Mouse (Mus musculus) kidney, postnatal 0 days (tissue): ENCODE measurements around the gene Klhdc3. TPM values are rescaled to one million over a fixed set of nuclear protein-coding genes. Genes with fewer than 3 reads are reported as not detected.
A peak's percentile ranks its signal among the peaks of the same experiment; 100 is the strongest.

Source experiments
- ATAC-seq: fragments of 200-750 bp; cut with Nextera tagmentation; replicated peaks from 2 replicates; pipeline ENCODE4 v1.8.0; 2017; ENCODE audit warnings: low read depth, moderate number of reproducible peaks, moderate TSS enrichment, moderate library complexity; ENCODE audit not compliant: low FRiP score
- DNase-seq: peaks from one replicate; pipeline ENCODE4 v3.0.0-alpha.2; 2016; ENCODE audit warnings: low spot score
- H3K27ac ChIP-seq: fragments of 300-500 bp; sonication (generic); 2 replicates; pipeline ENCODE4 v1.5.1; 2014; ENCODE audit warnings: mild to moderate bottlenecking
- H3K27me3 ChIP-seq: fragments of 300-500 bp; sonication (generic); 2 replicates; pipeline ENCODE4 v1.6.1; 2014; ENCODE audit warnings: low read length, mixed read lengths; ENCODE audit not compliant: insufficient read depth
- H3K36me3 ChIP-seq: fragments of 300-500 bp; sonication (generic); 2 replicates; pipeline ENCODE4 v1.6.1; 2014; ENCODE audit warnings: low read length, mixed read lengths; ENCODE audit not compliant: insufficient read depth
- H3K4me1 ChIP-seq: fragments of 300-500 bp; sonication (generic); replicated peaks from 2 replicates; pipeline ENCODE4 v1.6.1; 2014; ENCODE audit warnings: antibody characterized with exemption, low read length, mixed read lengths; ENCODE audit not compliant: insufficient read depth
- H3K4me2 ChIP-seq: fragments of 300-500 bp; sonication (generic); 2 replicates; pipeline ENCODE4 v1.6.1; 2014; ENCODE audit warnings: mild to moderate bottlenecking, low read length, moderate library complexity, mixed read lengths
- H3K4me3 ChIP-seq: fragments of 300-500 bp; sonication (generic); replicated peaks from 2 replicates; pipeline ENCODE4 v1.5.1; 2014; ENCODE audit warnings: low read depth, low read length
- H3K9ac ChIP-seq: fragments of 300-500 bp; sonication (generic); 2 replicates; pipeline ENCODE4 v1.6.1; 2014; ENCODE audit warnings: low read depth, low read length
- H3K9me3 ChIP-seq: fragments of 300-500 bp; sonication (generic); replicated peaks from 2 replicates; pipeline ENCODE4 v1.6.1; 2016; ENCODE audit warnings: low read length, inconsistent platforms, mixed read lengths
- CTCF ChIP-seq: IDR thresholded peaks from 2 replicates; pipeline ENCODE4 v1.5.1; 2016; ENCODE audit warnings: antibody characterized with exemption, low read depth, mild to moderate bottlenecking, moderate library complexity
- WGBS: fragments of 180-500 bp; shearing (Covaris S2); extraction: QIAGEN DNeasy Blood & Tissue Kit; methylation state at CpG from one replicate; pipeline ENCODE4 v1.1.7; 2014; 5-methylcytosine and 5-hydroxymethylcytosine counted together
- polyA plus RNA-seq: library from polyadenylated mRNA; unstranded; fragments of >200 nt; fragmentation: Nextera tagmentation; extraction: Ambion mirVana; gene quantifications from 2 replicates; pipeline ENCODE4 v1.2.1, GENCODE M21; 2015

Klhdc3 gene
- polyA plus RNA-seq, 1 experiment from 2014 or later = 104 TPM

GRCm38 (mm10) chr17:46679843-46680759 lies 613 bp downstream of the Klhdc3 start:
- peak; percentile 49; the same call in 1 of the 2 replicates for TF ChIP-seq CTCF
- H3K36me3 ChIP-seq = peaks cover 43% of the 10 kb centered on the region
- H3K9ac ChIP-seq = peak overlapping the region; percentile 66
- peak overlapping the region; percentile 57 for H3K4me3 ChIP-seq
- peak overlapping the region; percentile 73 for H3K4me2 ChIP-seq
- H3K27me3 ChIP-seq = no peaks in the 10 kb centered on the region
- H3K27ac ChIP-seq = peak overlapping the region; percentile 78
- H3K9me3 ChIP-seq = no peaks in the 10 kb centered on the region
- peak; percentile 82 for DNase-seq
- WGBS = under 1% methylated on average over 34 of the region's 34 CpGs
- peaks cover 22% of the 10 kb centered on the region; the same call in 1 of the 2 replicates for H3K4me1 ChIP-seq
- ATAC-seq = peak; percentile 16

- peak overlapping the region; percentile 47; the same call in 1 of the 2 replicates for H3K27ac ChIP-seq
- no peak overlapping the region for H3K4me3 ChIP-seq
- H3K9ac ChIP-seq = peak overlapping the region; percentile 66; the same call in 1 of the 2 replicates
- peaks cover 29% of the 10 kb centered on the region; the same call in 1 of the 2 replicates for H3K4me1 ChIP-seq
- TF ChIP-seq CTCF = no peak
- peak overlapping the region; percentile 73 for H3K4me2 ChIP-seq
- ATAC-seq (no peak), DNase-seq (peak; percentile 23)
- no peaks in the 10 kb centered on the region for H3K27me3 ChIP-seq
- 35% methylated on average over 9 of the region's 9 CpGs for WGBS
- peaks cover 37% of the 10 kb centered on the region for H3K36me3 ChIP-seq
- H3K9me3 ChIP-seq = no peaks in the 10 kb centered on the region
Observed at GRCm38 (mm10) chr17:46678911-46679310, 1.8 kb downstream of the Klhdc3 start.

DNA sequence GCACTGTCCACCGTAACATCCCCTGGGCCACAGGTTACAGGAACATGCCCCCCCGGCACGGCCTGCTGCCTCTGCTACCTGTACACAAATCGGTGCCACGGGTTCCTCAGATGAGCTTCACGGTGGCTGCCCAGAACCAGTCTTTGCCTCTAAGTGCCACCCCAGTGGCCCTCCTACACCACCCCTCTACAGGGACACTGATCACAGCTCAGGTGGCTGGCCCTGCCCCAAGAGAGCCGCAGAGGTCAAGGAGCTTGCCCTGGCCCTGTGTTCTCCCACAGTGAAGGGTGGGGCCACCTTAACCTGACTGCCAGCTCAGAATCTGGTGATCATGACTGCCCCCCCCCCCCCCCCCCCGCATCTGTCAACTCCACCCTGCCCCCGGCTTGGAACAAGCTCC lies 2.3 kb downstream of the Klhdc3 start, which contains the start of gene Mea1:
Gene Mea1 (plus strand): TSS at position 378 of the 400 bp plus-strand sequence.
- H3K36me3 ChIP-seq = peaks cover 32% of the 10 kb centered on the region
- no peak for ATAC-seq
- no peaks in the 10 kb centered on the region for H3K27me3 ChIP-seq
- peak within 1 kb of the TSS; percentile 78; the same call in 1 of the 2 replicates for H3K27ac ChIP-seq
- H3K9me3 ChIP-seq = no peaks in the 10 kb centered on the region
- DNase-seq = no peak
- 63% methylated on average over 8 of the region's 9 CpGs for WGBS
- peak within 1 kb of the TSS; percentile 66; the same call in 1 of the 2 replicates for H3K9ac ChIP-seq
- TF ChIP-seq CTCF = no peak
- peak within 1 kb of the TSS; percentile 57 for H3K4me3 ChIP-seq
- H3K4me2 ChIP-seq = peak within 1 kb of the TSS; percentile 73
- peaks cover 31% of the 10 kb centered on the region; the same call in 1 of the 2 replicates for H3K4me1 ChIP-seq

- WGBS = 18% methylated on average over 15 of the region's 15 CpGs
- DNase-seq (no peak), ATAC-seq (peak; percentile 18; the same call in 1 of the 2 replicates)
- Histone ChIP-seq H3K9ac (peak overlapping the region; percentile 83), H3K4me1 (peaks cover 27% of the 10 kb centered on the region; the same call in 1 of the 2 replicates), H3K9me3 (no peaks in the 10 kb centered on the region), H3K4me3 (peak overlapping the region; percentile 81), H3K36me3 (peaks cover 30% of the 10 kb centered on the region), H3K4me2 (peak overlapping the region; percentile 72), H3K27me3 (no peaks in the 10 kb centered on the region), H3K27ac (peak overlapping the region; percentile 91)
- TF ChIP-seq CTCF = no peak
Observed at GRCm38 (mm10) chr17:46674530-46675283, 6.0 kb downstream of the Klhdc3 start.

DNA sequence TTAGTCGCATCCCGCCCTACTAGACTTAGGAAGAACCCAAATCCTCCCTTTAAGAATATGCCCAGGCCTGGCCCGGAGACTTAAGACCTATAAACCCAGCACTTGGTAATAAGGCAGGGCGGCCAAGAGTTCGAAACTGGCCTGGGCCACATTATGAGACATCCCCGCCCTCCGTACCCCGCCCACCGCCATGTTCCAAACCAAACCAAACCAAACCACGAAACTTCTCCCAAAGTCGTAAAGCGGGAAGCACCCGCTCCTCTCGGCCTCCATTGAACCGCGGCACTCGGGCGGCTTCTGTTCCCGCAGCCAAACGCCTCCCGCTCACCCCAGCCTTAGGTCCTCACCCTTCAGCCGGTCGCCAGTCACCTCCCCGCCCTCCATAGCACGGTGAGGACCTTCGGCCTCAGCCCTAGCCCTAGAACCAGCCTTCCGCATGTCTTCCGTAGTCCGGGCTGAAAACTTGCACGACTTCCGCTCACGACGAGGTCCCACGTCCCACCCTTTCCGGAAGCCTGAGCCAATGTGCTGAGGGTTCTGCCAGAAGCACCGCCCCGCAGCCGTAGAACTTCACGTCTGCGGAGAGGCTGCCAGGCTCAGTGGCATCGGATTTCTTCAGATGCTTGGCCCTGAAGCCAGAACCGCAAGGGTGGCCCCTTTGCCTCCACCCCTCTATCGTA lies 6.7 kb downstream of the Klhdc3 start, which contains the start of gene Rrp36:
Gene Rrp36 (minus strand): TSS at position 503 of the 680 bp plus-strand sequence.
- WGBS = under 1% methylated on average over 43 of the region's 43 CpGs
- Histone ChIP-seq H3K36me3 (peaks cover 36% of the 10 kb centered on the region), H3K27me3 (no peaks in the 10 kb centered on the region), H3K4me3 (peak within 1 kb of the TSS; percentile 81), H3K9me3 (no peaks in the 10 kb centered on the region), H3K27ac (peak within 1 kb of the TSS; percentile 91), H3K4me1 (peaks cover 20% of the 10 kb centered on the region; the same call in 1 of the 2 replicates), H3K9ac (peak within 1 kb of the TSS; percentile 83), H3K4me2 (peak within 1 kb of the TSS; percentile 72)
- DNase-seq (peak; percentile 98), ATAC-seq (peak; percentile 84)
- no peak for TF ChIP-seq CTCF
